Mouse (Mus musculus) lung, postnatal 14 days (tissue): ENCODE results near the gene Hnrnpab.
A peak's percentile ranks its signal among the peaks of the same experiment; 100 is the strongest.
"Not testable (repeated sequence)": the region's sequence is repeated elsewhere in the genome, so short reads cannot be mapped to it uniquely, and the experiment has no call there.

Source experiments
- DNase-seq: peaks from one replicate; pipeline ENCODE4 v3.0.0; 2021

Gene Hnrnpab

DNA sequence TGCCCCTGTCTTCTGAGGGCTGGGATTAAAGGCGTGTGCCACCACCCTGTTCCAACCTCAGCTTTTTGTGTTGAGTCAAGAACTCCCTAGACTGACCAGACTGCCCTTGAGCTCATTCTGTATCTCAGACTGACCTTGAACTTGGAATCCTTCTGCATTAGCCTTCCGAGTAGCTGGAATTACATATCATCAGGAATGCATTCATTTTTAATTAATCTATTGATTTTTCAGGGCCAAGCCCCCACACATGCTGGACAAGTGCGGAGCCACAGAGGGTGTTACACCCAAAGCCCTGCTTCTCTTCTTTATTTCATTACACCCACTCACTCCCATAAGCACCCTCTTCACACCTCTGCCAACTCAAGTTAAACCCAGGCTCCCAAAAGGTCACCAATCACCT is 27.1 kb upstream of the Hnrnpab start:
- DNase-seq, result no peak

GRCm38 (mm10) chr11:51633200-51633599 is 26.6 kb upstream of the Hnrnpab start:
- not testable (repeated sequence) for DNase-seq

DNA sequence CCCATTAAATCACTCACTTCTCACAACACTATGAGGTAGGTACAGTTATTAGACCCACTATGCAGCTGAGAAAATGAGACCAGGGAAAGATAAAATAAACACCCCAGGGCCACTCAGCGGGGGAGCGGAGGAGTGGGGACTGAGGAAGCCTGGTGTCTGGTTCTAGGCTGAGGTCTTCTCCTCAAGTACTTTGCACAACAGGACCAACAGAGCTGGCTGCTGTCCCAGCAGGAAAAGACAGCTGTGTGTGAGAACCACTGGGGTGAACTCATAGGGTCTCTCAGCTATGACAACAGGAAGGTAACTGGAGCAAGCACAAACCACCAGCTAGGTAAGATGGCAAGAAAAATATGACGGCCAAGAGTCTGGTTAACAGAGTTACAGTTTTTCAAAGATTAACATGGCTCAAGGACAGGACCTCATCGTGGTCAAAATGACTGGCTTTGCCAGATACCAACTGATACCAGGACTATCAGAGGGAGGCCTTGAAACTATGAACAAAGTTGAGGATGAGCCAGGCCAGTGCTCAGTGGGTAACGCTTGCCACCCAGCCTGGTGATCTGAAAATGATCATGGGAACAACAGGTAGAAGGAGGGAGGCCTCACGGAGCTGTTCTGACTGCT is 25.6 kb upstream of the Hnrnpab start:
- no peak for DNase-seq

DNA sequence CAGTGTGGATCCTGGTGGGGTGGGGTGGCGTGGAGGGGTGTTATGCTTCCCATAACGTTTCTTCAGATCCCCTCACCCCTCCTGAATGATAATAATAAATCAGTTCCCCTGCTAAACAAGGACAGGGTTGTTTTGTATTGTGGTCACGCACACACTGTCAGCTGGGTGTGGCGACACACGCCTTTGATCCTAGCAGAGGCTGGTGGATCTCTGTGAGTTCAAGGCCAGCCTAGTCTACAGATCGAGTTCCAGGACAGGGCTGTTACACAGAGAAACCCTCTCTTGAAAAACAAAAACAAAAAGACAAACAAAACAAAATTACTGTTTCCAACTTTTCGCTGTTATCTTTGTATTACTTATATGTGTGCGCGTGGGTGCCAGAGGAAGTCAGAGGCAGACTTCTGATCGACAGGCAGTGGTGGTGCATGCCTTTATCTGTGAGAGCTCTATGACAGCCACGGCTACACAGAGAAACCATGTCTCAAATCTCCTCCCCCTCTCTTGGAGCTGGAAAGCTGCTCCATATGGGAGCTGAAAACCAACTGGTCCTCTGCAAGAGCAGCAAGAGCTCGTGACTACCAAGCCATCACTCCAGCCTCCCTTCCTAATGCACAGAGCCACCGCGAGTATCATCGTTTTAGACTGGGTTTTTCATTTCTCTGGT is 23.1 kb upstream of the Hnrnpab start:
- no peak for DNase-seq

DNA sequence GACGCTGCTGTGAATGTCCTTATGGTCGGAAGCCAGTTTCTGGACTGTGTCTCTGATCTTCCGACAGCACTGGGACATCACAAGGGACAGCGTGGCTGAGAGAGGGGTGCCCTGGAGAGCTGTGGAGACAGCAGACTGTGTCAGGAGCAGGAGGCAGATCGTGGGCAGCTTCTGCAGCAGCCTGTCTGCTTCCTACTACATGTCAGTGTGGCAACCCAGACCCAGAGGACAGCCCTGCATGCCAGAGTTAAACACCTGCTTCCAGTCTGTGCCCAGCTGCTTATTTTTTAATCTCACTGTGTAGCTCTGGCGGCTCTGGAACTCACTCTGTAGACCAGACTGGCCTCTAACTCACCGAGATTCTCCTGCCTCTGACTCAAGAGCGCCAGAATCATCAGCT is 21.3 kb upstream of the Hnrnpab start:
- no peak for DNase-seq

- no peak for DNase-seq
Observed at GRCm38 (mm10) chr11:51627425-51627824, 20.8 kb upstream of the Hnrnpab start.

DNA sequence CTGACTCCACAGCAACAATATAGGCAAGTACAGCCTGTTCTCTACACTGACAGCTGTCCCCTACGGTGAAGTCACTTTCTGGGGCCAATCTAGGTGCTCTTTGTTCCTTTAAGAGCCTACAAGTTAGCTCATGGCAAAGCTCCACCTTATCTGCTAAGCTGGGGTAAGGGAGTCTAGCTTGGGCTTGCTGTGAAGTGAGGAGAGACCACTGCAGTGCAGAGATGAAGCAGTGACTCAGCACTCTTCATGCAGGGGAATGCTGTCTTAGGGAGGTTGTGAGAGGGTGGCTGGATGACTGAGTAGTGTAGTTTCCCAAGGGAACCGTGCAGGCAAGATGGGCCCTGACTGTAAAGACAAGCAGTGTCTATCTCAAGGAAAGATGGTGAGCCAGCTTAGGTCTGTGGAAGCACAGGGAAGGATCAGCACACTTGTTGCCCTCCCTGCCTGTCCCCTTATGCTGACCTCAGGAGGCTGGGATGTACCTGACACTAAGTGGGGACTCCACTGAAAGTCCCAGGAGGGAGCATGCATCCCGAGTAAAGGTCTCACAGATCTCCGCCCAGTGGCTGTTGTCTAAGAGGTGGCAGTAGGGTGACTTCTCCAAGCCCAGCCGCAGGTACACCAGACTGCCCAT is 18.7 kb upstream of the Hnrnpab start:
- DNase-seq, result no peak

DNA sequence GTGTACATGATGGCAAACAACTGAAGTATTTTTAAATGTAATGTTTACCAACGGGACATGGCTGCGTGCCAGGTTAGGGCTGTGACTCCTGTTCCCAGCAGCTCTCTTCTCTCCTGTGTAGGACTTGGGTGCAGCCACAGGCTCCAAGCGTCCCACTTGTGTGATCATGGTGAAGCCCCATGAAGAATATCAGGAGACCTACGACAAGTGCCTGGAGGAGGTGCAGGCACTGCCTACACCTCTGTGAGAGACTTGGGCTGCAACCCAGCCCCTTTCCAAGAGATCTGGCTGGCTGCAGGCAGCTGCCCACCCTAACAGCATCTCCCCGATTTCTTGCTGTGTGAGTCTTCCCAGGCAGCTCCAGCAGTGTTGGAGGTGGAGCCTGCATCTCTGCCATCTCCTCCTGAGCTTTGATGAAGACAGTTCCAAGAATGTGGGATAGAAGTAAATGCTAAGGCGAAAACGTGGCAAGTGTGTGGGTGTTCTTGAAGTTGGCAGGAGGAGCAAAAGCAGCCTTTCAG is 16.4 kb upstream of the Hnrnpab start:
- DNase-seq, result peak; percentile 39

- DNase-seq, result no peak
Observed at GRCm38 (mm10) chr11:51621776-51622175, 15.1 kb upstream of the Hnrnpab start.

DNA sequence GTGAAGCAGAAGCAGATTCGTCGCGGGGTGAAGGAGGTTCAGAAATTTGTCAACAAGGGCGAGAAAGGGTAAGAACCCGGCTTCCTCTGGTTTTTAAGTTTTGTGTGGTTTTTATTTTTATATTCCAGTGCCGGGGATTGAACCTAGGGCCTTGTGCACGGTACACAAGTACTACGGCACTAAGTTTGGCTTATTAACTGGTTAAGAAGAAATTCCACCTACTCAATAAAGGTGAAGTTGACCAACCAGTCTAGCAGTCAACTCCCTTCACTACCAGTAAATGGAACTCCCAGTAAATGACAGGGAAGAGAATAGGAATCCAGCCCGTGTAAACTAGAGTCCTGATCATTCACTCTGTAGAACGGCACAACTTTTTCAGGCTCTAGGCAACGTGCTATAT is 13.4 kb upstream of the Hnrnpab start:
- no peak for DNase-seq

GRCm38 (mm10) chr11:51619409-51620060 is 12.9 kb upstream of the Hnrnpab start, which contains the start of gene Nhp2:
Nhp2 (plus strand) TSS chr11:51619735.
- peak; percentile 97 for DNase-seq

- no peak for DNase-seq
Observed at GRCm38 (mm10) chr11:51618894-51619408, 12.3 kb upstream of the Hnrnpab start.

GRCm38 (mm10) chr11:51617693-51618092 is 11.0 kb upstream of the Hnrnpab start:
- DNase-seq, result peak; percentile 85

DNA sequence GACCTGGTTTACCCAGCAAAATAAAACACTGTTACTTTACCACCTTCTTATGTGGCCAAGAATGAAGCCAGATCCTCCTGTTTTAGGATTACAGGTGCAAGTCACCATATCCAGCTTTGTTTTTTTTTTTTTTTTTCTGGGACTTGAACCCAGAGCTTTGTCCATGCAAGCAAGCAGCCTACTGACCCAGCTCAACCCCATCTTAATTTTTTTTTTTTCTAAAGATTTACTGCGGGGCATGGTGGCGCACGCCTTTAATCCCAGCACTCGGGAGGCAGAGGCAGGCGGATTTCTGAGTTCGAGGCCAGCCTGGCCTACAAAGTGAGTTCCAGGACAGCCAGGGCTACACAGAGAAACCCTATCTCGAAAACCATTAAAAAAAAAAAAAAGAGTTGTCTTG is 9.5 kb upstream of the Hnrnpab start:
- not testable (repeated sequence) for DNase-seq

- DNase-seq, result peak; percentile 77
Observed at GRCm38 (mm10) chr11:51615601-51616000, 9.0 kb upstream of the Hnrnpab start.

GRCm38 (mm10) chr11:51615129-51615528 is 8.5 kb upstream of the Hnrnpab start:
- peak; percentile 27 for DNase-seq

- DNase-seq, result no peak
Observed at GRCm38 (mm10) chr11:51614256-51614655, 7.6 kb upstream of the Hnrnpab start.

- DNase-seq, result not testable (repeated sequence)
Observed at GRCm38 (mm10) chr11:51609940-51610339, 3.3 kb upstream of the Hnrnpab start.

- DNase-seq, result no peak
Observed at GRCm38 (mm10) chr11:51609266-51609909, 2.7 kb upstream of the Hnrnpab start.

- no peak for DNase-seq
Observed at GRCm38 (mm10) chr11:51607096-51607738, 570 bp upstream of the Hnrnpab start.

- DNase-seq, result peak; percentile 91
Observed at GRCm38 (mm10) chr11:51605602-51606446, 823 bp downstream of the Hnrnpab start.
